Mouse (Mus musculus) gastrocnemius, postnatal 4 days (tissue): ENCODE measurements at regions not wholly inside any gene's neighbourhood (a gene's known extent, or its start where the extent isn't known, plus 50 kb on each side); places are given as distances from the start of the nearest gene placed in this dataset.

Experiments used
- DNase-seq, 2 experiments: peaks; one replicate each; pipeline ENCODE4 v3.0.0; 2021 to 2022; ENCODE audit warnings: low spot score in 2 of 2, mixed read lengths in 2 of 2

DNA sequence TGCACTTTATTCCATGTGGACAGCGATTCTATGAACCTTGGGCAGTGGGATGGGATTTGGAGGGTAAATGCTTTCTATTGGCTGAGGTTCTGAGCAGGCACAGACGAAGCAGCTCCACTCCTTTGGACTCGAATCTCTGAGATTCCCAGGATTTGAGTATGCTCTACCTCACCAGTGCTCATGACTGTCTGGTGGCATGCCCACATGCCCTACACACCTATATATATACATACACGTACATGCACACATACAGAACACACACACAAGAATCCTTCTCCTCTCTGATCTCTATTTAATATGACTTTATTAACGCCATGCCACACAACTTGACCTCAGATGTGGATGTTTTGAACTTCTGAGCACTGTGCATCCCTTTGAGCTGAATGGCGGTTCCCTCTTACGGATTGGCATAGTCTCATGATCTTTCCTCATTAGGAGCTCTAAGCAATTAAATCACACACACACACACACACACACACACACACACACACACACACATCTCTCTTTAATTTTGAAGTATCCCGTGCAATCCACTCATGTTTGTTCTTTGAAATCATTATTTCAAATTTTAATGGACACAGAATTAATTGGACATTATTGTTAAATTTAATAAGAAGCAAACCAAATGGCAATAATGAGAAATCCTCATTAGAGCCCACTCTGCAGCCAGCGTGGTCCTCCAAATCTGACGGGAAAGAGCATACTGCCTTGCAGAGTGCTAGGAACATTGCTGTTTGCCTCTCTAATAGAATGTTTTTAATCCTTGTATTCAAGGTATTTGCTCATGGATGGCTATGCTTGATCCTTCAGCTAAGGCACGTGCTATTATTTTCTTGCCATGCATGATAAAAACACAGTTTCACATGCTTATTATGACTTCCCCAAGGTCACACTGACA, 205.1 kb upstream of the Kirrel3 start:
- DNase-seq: no peak

DNA sequence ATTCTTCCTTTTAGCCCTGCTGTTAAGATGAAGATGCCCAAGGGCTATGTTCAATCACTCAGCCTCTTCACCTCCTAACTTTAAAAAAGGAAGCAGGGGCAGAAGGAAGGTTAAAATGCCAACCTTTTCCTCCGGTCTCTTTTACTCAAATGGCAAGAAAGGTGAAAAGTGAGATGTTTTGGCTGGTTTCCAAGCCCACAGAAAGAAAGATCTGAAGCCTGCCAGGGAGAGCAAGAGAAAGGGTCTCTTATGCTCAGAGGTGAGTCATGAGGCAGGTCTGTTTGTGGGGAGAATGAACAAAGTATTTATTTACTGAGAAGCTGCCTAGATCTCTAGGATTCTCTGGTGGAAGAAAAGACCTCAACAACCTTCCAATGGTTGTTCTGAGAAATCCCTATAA, 162.1 kb upstream of the Kirrel3 start:
- DNase-seq: no peak

DNA sequence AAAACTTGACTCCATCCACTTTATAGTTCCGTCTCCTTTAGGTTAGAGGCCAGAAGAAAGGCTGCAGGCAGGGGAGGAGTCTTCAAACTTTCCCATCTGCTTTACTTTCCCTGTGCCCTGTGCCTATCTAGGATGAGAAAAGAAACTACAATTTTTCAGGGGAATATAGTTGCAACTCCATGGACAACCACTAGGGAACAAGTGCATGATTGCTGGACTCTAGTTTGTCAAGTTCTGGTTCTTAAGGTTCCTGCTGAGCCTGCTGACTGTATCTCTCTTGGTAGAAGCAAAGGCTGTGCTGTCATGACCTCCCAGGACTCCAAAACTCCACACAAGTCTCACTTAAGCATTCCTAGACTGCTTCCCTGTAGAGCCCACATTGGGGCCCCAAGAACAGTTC, 157.0 kb upstream of the Kirrel3 start:
- no peak for DNase-seq

DNA sequence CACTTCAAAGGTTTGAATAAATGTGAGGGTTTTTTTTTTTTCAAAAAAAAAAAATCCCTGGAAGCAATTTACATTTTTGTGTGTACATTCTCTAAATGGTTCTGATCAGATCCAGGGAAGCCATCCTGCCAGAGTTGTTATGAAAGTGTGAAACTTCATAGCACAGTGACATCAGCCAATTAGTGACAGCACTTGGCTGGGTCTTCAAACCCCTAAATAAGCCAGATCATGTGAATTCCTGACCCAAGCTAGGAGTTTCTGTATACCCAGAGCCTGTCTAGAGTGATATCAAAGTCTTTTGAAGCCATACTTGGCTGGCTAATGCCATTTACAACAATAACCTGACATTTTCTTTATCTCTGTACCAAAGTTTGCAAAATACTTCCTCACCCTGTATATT, 151.6 kb upstream of the Kirrel3 start:
- DNase-seq: no peak

DNA sequence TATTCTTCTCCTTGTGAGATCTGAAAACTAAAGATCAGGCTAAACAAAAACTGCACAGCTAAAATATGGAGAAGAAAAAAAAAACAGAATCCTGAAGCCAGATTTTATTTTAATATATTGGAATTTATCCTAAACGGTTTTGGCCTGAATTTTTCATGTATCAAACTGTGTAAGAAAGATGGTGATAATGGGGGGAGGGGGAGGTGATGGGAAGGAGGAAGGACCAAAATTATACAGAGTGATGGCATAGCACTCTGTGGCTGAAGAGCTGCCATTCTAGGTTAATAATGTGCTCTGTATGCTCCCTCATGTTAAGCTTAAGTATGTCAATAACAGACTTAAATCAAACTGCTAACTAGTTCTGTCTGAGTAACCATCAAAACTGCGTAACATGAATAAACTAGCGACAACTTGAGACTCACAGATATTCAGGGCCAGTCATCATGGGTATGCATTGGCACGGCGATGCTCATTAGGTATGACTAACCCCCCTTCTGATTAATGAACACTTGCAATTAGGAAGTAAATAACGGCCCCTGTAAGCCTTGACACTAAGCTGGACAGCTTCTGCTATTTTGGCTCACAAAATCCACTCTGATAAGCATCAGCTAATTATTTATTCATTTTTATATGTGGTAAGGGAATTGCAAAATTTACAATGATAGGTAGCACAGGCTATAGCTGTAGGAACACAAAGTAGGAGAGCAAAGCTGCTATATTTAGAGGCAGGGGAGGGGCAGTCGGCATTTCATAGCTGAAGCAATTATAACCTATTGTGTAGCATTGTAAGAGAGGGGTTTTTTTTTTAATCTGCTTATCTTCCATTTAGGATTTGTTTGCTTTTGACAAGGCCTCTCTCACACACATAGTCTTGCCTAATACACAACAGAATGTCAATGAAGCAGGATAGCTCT, 150.9 kb upstream of the Kirrel3 start:
- no peak for DNase-seq

DNA sequence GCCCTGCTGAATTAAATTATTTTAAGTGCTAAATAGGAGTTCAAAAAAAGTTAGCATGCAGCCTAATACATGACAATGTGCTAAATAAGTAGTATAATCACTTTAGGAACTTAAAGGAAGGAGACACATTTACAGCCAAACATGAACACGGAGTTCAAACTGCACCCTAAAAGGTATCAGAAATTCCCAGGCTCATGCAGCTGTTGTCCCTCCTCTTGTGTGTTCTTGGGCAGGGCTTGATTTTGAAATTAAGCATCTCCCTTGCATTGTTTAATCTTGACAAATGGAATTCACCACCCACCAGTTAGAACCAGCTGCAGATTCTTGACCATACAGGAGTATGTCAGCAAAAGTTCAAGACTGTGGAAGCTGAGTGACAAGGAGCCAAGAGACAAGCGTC, 137.3 kb upstream of the Kirrel3 start:
- no peak for DNase-seq

DNA sequence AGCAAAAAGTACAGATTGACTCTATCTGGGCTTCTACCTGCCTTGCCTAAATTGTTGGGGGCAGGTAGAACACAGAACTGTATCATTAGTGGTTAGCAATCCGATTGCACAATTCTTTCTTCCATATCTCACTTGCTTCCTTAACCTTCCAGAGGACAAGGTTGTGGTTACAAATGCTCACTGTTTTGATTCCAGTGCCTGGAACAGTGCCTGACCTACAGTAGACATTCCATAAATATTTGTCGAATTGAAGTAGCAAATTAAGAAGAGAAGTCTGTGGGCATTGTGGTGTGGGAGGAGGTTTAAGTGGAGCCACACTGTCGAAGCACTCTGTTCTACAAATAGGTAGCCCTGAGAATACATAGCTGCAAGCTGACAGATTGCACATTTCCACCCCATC, 135.7 kb upstream of the Kirrel3 start:
- DNase-seq: no peak

DNA sequence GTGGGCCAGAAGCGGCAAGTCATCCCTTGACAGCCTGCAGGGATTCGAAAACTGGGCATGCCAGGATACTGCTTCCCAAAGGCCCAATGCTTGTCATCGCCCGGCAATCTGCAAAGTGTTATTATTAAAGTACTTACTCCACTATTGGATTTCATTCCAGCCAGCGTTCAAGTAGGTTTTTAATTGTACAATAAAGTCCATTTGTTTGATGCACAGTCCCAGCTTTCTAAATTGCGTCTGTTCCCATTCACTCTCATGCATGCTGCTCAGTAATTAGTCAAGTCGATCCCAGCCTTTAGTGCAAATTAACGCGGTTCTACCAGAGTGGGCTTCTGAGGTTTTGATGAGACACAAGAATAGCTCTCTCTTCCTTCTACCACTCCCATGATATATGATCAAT, 131.9 kb upstream of the Kirrel3 start:
- DNase-seq: no peak

DNA sequence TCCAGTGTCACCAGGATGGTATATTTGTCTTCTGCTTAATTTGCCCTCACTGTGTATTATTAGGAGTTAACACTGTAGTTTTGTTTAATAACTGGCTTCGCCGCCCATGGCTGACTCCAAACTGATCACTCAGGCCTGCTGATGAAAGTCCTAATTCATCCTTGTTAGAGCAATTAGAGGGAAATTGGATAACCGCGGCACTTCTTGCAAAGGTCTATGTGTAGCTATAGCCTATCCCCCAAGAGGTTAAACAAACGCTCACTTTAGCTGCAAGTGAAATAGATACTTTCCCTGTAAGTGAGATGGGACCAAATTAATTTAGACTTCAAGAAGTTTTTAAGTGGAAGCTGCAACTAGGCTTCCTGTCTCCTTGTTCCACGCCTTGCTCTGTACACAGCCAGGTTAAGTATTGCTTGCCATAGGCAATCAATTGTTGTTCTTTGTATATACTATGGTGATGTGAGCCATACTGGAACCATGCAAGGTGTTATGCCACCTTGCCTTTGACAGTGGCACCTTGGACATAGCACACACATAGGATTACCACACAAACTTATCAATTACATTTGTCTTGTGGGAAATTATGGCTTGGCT, 130.9 kb upstream of the Kirrel3 start:
- no peak for DNase-seq

DNA sequence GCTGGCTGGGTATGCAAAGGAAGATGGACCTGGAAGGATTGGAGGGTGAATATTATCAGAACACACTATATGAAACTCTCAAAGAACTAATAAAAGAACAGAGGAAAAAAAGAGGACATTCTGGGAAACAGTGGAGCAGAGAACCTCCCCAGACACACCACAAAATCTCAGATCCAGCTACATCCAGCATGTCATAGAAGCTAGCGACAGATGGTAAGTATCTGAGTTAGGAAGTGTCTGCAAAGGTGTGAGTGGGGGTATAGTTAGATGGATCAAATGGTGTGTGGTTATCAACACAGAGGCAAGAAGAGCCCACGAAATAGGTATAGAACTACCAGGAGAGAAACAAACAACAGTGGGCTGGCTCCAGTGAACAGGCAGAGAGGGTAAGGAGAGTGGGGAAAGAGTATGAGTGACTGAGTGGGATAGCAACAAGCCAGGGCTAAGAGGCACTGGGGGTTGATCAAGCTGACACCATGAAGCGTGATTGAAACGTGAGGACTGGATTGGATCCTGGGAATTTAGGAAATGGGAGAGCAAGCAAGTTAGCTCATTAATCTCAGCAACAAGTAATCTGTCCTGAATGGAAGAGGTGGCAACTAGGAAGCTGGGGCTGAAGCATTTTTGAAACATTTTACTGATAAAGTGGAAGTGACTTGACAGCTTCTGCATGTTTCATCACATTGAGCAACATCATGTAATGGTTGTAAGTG, 114.9 kb upstream of the Kirrel3 start:
- DNase-seq: no peak

DNA sequence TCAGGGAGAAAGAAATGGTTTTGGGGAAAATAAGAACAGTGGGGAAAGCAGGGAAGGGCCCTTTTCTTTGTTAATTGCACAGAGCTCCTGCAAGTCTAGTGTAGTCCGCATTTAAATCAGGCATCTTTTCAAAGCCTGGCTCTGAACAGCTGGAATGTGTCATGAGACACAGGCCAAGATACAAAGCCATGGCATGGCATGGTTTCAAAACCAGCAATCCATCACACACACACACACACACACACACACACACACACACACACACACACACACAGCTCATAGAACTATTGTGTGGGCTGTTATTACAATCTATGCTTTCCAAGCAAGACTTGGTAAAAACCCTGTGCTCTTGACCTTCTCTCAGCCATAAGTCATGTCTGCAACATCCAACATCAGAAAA, 110.5 kb upstream of the Kirrel3 start:
- DNase-seq: no peak

DNA sequence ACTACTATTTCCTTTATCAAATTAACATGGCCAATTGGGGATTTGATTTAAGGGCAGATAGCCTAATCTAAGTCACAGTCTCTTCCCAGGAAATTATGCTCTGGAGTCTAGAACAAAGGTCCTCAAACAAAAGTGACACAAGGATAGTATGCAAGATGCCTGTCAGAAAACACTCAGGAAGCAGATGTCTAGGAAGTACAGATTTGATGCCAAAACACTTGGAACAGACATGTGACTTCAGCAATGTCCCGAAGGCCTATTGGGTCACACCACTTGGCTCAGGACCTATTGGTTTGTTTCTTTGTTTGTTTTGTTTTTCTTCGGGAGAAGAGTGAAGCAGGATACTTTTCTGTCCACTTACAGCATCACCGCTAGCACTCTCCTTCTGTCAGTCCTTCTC, 105.7 kb upstream of the Kirrel3 start:
- DNase-seq: no peak

DNA sequence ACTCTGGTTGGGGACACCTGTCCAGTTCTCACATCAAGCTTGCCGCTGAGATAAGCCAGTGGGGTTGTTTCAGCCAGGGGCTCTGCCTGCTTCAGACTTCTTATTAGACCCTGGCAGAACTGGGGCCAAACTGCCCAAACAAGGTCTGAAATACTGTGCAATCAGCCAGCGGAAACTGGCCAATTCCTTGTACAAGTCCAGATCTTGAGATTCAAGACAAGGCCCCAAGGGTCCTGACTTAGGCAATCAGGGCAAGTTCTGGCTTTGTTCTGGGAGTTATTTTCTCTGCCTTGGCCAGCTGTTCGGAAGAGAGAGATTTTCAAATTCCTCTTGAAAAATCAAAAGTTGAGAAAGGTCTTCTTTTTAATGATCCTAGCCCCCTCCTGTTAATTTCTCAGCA, 104.1 kb upstream of the Kirrel3 start:
- DNase-seq: no peak

DNA sequence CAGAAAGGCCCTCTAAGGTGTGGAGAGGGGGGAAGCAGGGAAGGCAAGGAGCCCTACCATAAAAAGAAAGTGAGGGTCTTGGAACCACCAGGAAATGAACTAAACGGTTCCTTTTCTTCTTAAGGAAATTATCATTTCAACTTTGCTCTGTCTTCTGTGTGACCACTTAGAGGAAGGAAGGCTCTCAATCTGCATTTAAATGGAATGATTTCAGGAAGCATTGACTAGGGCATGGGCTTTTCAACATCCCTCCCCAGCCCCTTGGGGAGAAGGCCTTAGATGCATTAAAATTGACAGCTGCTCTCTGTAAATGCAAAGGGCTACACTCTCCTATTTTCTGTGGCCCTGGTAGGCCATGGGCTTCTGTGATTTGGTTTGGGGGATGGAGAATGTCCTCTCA, 103.5 kb upstream of the Kirrel3 start:
- no peak for DNase-seq

DNA sequence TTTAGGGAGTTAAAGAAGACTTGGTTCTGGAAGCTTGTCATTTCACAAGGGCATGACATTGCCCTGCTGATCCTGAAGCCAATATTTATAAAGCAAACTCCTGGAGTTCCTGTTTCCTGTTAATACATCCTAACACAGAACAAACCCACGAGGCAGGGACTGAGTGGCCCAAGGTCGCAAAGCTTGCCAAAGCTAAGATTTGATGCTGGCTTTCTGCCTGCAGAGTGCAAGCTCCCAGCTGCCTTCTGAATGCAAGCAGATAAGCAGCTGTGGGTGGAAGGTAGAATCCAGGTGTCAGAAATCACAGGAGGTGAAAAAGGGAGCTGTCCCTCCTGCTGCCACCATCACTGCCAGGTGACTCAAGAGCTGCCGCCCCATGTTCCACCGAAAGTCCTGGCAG, 99.6 kb upstream of the Kirrel3 start:
- DNase-seq: no peak

DNA sequence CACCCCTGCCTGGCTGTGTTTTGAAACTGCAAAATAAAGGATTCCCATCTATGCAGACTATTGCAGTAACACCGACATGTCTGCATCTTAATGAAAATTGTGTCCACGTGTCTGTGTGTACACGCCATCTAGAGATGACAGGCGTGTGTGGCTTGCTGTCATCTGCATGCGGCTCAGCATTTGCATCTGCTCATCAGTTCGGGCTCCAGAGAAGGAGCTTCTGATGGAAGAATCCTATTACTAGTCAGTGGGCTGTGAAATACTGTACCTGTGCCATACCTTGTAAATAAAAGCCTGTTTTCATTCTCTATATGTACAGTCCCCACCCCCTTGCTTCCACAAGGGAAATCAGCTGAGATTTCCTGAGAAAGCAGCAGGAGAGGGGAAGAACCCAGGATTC, 92.7 kb upstream of the Kirrel3 start:
- no peak for DNase-seq

DNA sequence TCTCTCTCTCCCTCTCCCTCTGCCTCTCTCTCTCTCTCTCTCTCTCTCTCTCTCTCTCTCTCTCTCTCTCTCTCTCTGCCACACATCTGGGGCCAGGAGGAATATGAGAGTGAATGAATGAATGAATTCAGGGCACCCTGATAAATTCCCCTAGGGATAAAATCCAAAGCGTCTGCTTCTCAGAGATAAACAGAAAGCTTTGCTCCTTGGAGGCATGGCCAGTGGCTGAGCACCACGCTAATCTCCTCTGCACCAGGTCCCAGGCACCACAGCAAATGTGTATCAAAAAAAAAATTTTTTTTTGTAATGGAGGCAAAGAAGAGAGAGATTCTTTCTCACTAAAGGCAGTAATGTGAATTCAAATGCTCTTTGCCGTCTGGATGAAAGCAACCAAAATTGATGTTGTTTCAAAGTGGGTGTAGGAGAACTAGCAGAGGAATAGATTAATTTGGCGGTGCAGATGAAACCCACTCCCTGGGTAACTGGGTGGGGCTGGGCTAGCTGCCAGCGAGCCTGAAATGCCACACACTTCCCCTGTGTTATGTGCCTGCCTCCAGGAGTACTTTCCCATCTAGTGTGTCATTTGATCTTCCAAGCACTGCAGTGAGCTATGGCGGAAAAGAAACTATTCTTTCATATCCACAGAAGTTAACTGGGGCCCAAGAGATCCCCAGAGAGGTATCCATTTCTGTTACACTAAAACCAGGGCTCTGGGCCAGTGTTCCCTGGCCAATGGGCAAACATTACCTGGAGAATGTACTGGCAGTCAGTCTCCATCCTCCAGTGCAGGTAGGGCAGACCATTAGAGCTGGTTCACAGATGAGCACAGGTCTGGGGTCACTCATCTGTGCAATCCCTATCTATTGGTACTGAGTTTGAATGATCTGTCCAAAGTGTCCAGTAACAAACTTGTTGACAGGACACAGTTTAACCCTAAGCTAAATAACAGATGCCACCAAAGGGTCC, 89.6 kb upstream of the Kirrel3 start:
- DNase-seq: no peak

DNA sequence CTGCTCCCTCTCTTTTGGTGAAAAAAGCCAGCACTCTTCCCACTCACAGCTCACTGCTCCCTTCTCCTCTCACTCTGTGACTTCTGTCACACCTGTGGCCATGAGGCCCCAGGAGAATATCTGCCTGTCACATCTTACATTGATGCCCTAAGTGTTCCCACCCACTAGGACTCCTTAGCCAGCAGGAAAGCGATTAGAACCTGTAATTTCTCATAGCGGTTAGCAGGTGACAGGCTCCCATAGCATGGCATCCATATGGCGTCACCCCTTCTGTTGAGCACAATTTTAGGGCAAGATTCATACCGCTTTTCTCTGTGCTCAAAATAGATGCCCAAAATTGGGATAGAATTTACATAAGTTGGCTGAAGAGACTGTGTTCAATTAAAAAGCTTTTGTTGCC, 74.0 kb upstream of the Kirrel3 start:
- no peak for DNase-seq

DNA sequence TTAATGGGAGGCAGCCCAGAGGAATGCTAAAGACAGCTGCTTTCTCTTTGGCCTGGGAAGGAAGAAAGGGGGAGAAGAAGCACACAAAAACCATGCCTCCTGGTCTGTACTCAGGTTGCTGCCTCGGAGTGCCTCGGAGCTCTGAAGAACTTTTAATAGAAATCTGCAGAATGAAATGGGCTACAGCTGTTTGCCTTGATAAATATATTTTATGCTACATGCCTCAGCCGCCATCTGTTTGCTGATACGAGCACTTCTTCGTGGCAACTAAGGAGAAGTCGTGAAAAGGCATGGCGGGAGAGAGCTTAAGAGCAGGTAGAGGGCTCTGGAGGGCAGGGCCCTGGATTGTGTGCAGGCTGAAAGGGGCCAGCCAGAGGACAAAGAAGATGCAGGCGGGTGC, 69.5 kb upstream of the Kirrel3 start:
- DNase-seq: no peak

DNA sequence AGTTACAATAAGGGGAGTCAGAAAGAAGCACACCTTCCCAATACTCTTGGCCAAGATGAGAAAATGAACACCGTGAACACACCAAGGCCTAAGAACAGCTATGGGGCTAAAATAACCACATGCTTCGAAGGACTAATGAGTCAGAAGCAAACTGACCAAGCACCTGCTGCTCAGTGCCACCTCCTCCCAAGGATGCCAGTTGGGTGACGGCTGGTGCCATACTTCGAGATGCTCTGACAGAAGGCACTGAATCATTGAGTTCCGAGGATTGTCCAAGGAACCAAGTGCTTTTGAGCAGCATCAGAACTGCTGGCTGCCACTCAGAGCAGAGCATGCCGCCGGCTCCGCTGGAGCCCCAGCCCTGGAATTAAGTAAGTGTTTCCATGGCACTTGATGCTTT, 67.6 kb upstream of the Kirrel3 start:
- DNase-seq: no peak
